Mouse (Mus musculus) ES-E14 (cell line): ENCODE data around the gene Mpzl3. TPM values are rescaled to one million over a fixed set of nuclear protein-coding genes. Genes with fewer than 3 reads are reported as not detected.

ENCODE experiments used
- DNase-seq: peaks from one replicate; pipeline ENCODE4 v3.0.0-alpha.2; 2013; ENCODE audit warnings: low read depth, low spot score
- H3K27ac ChIP-seq: 2 replicates; pipeline ENCODE4 v1.5.1; 2012; ENCODE audit warnings: low read depth, mild to moderate bottlenecking, low read length, moderate library complexity, mixed read lengths; ENCODE audit not compliant: poor library complexity, insufficient read depth, severe bottlenecking
- H3K36me3 ChIP-seq: 2 replicates; pipeline ENCODE4 v1.6.1; 2012; ENCODE audit warnings: mild to moderate bottlenecking, low read length, moderate library complexity, mixed read lengths; ENCODE audit not compliant: control insufficient read depth, poor library complexity, insufficient read depth, severe bottlenecking
- H3K4me1 ChIP-seq, 2 experiments: fragments of 150-350 bp in 1 of 2; sonication (generic) in 1 of 2; 2 replicates each; pipeline ENCODE4 v1.6.1; 2012; ENCODE audit warnings: low read length in 2 of 2, mild to moderate bottlenecking in 1 of 2, mixed read lengths in 1 of 2; ENCODE audit not compliant: control insufficient read depth in 2 of 2, insufficient read depth in 2 of 2, poor library complexity in 1 of 2
- H3K4me3 ChIP-seq, 2 experiments: fragments of 150-350 bp in 1 of 2; sonication (generic) in 1 of 2; 2 replicates each; pipeline ENCODE4 v1.5.1; 2012; ENCODE audit warnings: low read length in 2 of 2, low read depth in 1 of 2, mild to moderate bottlenecking in 1 of 2, mixed read lengths in 1 of 2; ENCODE audit not compliant: insufficient read depth in 1 of 2, poor library complexity in 1 of 2, severe bottlenecking in 1 of 2
- H3K9ac ChIP-seq: 2 replicates; pipeline ENCODE4 v1.6.1; 2012; ENCODE audit warnings: low read depth, mild to moderate bottlenecking, low read length, mixed read lengths; ENCODE audit not compliant: poor library complexity, insufficient read depth, severe bottlenecking
- H3K9me3 ChIP-seq: fragments of 150-350 bp; sonication (generic); 2 replicates; pipeline ENCODE4 v1.6.1; 2012; ENCODE audit warnings: low read depth, mild to moderate bottlenecking, low read length; ENCODE audit not compliant: control insufficient read depth, insufficient read depth
- CHD2 ChIP-seq: IDR thresholded peaks from 2 replicates; pipeline ENCODE4 v1.6.1; 2014; ENCODE audit warnings: mild to moderate bottlenecking, low read depth, low read length, inconsistent platforms
- HCFC1 ChIP-seq: IDR thresholded peaks from 2 replicates; pipeline ENCODE4 v1.6.1; 2012; ENCODE audit warnings: low read length, inconsistent platforms, borderline replicate concordance; ENCODE audit not compliant: insufficient read depth
- MAFK ChIP-seq: IDR thresholded peaks from 2 replicates; pipeline ENCODE4 v1.6.1; 2014; ENCODE audit warnings: mild to moderate bottlenecking, low read depth, low read length, inconsistent platforms; ENCODE audit not compliant: insufficient read depth
- ZC3H11A ChIP-seq: IDR thresholded peaks from 2 replicates; pipeline ENCODE4 v1.6.1; 2012; ENCODE audit warnings: low read depth, mild to moderate bottlenecking, inconsistent platforms, low read length, borderline replicate concordance
- ZNF384 ChIP-seq: IDR thresholded peaks from 2 replicates; pipeline ENCODE4 v1.6.1; 2012; ENCODE audit warnings: low read depth, low read length, inconsistent platforms
- in situ Hi-C, 2 experiments: fragments of 600-800 bp; cut with MboI; formaldehyde crosslinking; loops; one replicate each; pipeline ENCODE4 v1.15.1; 2025; ENCODE audit warnings: low sequenced_read_pairs in 2 of 2, inconsistent platforms in 1 of 2; ENCODE audit not compliant: unreplicated experiment in 2 of 2
- total RNA-seq: library from RNA; depleted of rRNA; stranded (reverse); fragments of 300-350 nt; gene quantifications from 2 replicates; pipeline ENCODE4 v1.2.3, GENCODE M21; 2012

The Mpzl3 gene
- total RNA-seq, 1 experiment, result 5.0 TPM

- H3K4me1 ChIP-seq, result no peaks in the 10 kb centered on the region
- TF ChIP-seq ZNF384, result no peak
- peak; percentile 70; the same call in 1 of the 2 replicates for TF ChIP-seq ZC3H11A
Measured at GRCm38 (mm10) chr9:45022800-45023199, 32.2 kb upstream of the Mpzl3 start.

GRCm38 (mm10) chr9:45023638-45024037 is 31.3 kb upstream of the Mpzl3 start:
- no peak for DNase-seq
- TF ChIP-seq HCFC1, result no peak
- no peak for TF ChIP-seq CHD2
- TF ChIP-seq ZC3H11A, result no peak
- TF ChIP-seq ZNF384, result no peak
- TF ChIP-seq MAFK, result no peak
- in situ Hi-C loops, result loop anchor here (10.0 kb wide), 1 partner anchor 121 kb away; no protein-coding TSS in a partner anchor

More at GRCm38 (mm10) chr9:45022800-45023199, 32.2 kb upstream of the Mpzl3 start:
- no peak overlapping the region for H3K4me3 ChIP-seq
- DNase-seq, result peak; percentile 71
- H3K27ac ChIP-seq, result no peak overlapping the region
- in situ Hi-C loops, result loop anchor here (10.0 kb wide), 1 partner anchor 122 kb away; no protein-coding TSS in a partner anchor
- no peak overlapping the region for H3K9ac ChIP-seq
- no peaks in the 10 kb centered on the region for H3K36me3 ChIP-seq
- no peaks in the 10 kb centered on the region for H3K9me3 ChIP-seq

GRCm38 (mm10) chr9:45024187-45024586 is 30.8 kb upstream of the Mpzl3 start:
- Histone ChIP-seq H3K4me1 (no peaks in the 10 kb centered on the region), H3K27ac (no peak overlapping the region), H3K9ac (no peak overlapping the region), H3K9me3 (no peaks in the 10 kb centered on the region), H3K36me3 (no peaks in the 10 kb centered on the region), H3K4me3 (no peak overlapping the region)
- TF ChIP-seq CHD2 (no peak), ZC3H11A (no peak), HCFC1 (no peak), ZNF384 (no peak), MAFK (no peak)
- in situ Hi-C loops, result loop anchor here (10.0 kb wide), 1 partner anchor 121 kb away; no protein-coding TSS in a partner anchor
- DNase-seq, result no peak

More at GRCm38 (mm10) chr9:45023638-45024037, 31.3 kb upstream of the Mpzl3 start:
- Histone ChIP-seq H3K4me3 (no peak overlapping the region), H3K36me3 (no peaks in the 10 kb centered on the region), H3K9ac (no peak overlapping the region), H3K4me1 (no peaks in the 10 kb centered on the region), H3K27ac (no peak overlapping the region), H3K9me3 (no peaks in the 10 kb centered on the region)

DNA sequence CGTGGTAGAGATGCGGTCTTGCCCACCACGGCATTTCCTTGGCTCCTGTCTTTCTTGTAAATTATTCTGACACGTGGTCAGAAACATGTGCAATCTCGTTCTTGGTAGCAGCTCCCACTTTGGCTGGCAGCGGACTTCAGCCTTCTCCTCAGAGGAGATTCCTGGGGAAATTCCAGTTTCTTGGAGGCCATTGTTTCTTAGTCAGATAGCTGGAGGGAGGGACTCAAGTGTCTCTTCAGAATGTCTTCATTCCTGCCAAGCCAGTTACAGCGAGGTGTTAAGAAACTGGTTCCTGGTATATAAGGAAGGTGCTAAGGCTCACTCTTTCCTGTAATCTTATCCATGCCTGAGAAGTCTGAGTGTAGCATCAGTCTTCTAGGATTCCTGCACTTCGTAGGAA is 27.6 kb upstream of the Mpzl3 start:
- H3K4me1 ChIP-seq, result no peaks in the 10 kb centered on the region
- in situ Hi-C loops, result loop anchor here (10.0 kb wide), 1 partner anchor 117 kb away; no protein-coding TSS in a partner anchor
- H3K4me3 ChIP-seq, result no peak overlapping the region
- no peaks in the 10 kb centered on the region for H3K36me3 ChIP-seq
- H3K27ac ChIP-seq, result no peak overlapping the region
- DNase-seq, result no peak
- no peak overlapping the region for H3K9ac ChIP-seq
- TF ChIP-seq HCFC1 (no peak), ZNF384 (no peak), CHD2 (no peak), MAFK (no peak), ZC3H11A (no peak)
- H3K9me3 ChIP-seq, result no peaks in the 10 kb centered on the region

DNA sequence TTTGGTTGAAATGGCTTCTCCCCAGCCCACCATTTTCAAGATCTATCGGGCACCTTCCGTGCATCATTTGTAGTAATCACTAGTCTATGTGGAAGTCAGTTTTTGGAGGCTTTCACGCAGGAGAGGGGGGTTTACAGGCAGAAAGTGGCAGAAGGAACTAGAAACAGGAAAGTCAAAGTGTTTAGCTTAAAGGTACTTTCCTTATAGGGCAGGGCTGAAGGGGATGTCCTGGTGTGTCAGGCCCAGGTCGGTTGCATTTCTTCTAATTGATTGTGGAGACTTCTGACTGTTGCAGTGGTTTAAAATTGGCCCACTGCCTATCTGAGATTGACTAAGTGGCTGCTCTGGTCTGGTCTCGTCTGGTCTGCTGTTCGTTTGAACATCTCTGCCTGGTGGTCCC is 24.6 kb upstream of the Mpzl3 start:
- H3K36me3 ChIP-seq, result no peaks in the 10 kb centered on the region
- H3K4me3 ChIP-seq, result no peak overlapping the region
- TF ChIP-seq MAFK, result no peak
- TF ChIP-seq CHD2, result no peak
- no peak for TF ChIP-seq HCFC1
- TF ChIP-seq ZNF384, result no peak
- TF ChIP-seq ZC3H11A, result no peak

More for the DNA sequence above, 24.6 kb upstream of the Mpzl3 start:
- no peak for DNase-seq
- Histone ChIP-seq H3K9ac (no peak overlapping the region), H3K4me1 (no peaks in the 10 kb centered on the region), H3K27ac (no peak overlapping the region), H3K9me3 (no peaks in the 10 kb centered on the region)
- in situ Hi-C loops, result no loop called here
